Mouse (Mus musculus) embryonic facial prominence, embryonic 12.5 days (tissue): ENCODE results near the gene Atp5s. TPM values are rescaled to one million over a fixed set of nuclear protein-coding genes. Genes with fewer than 3 reads are reported as not detected.
A peak's percentile ranks its signal among the peaks of the same experiment; 100 is the strongest.

Source experiments
- ATAC-seq: fragments of 200-750 bp; cut with Nextera tagmentation; 2 replicates; pipeline ENCODE4 v1.8.0; 2017; ENCODE audit not compliant: insufficient number of reproducible peaks, insufficient read depth, low FRiP score, low TSS enrichment
- H3K27ac ChIP-seq: fragments of 300-500 bp; sonication (generic); 2 replicates; pipeline ENCODE4 v1.5.1; 2016; ENCODE audit warnings: mild to moderate bottlenecking
- H3K27me3 ChIP-seq: fragments of 300-500 bp; sonication (generic); 2 replicates; pipeline ENCODE4 v1.6.1; 2016; ENCODE audit warnings: mild to moderate bottlenecking, moderate library complexity
- H3K36me3 ChIP-seq: fragments of 300-500 bp; sonication (generic); 2 replicates; pipeline ENCODE4 v1.6.1; 2016; ENCODE audit warnings: mild to moderate bottlenecking
- H3K4me1 ChIP-seq: fragments of 300-500 bp; sonication (generic); 2 replicates; pipeline ENCODE4 v1.6.1; 2016
- H3K4me2 ChIP-seq: fragments of 300-500 bp; sonication (generic); replicated peaks from 2 replicates; pipeline ENCODE4 v1.6.1; 2016; ENCODE audit warnings: mild to moderate bottlenecking, moderate library complexity
- H3K4me3 ChIP-seq: fragments of 300-500 bp; sonication (generic); 2 replicates; pipeline ENCODE4 v1.5.1; 2016; ENCODE audit warnings: mild to moderate bottlenecking
- H3K9ac ChIP-seq: fragments of 300-500 bp; sonication (generic); 2 replicates; pipeline ENCODE4 v1.6.1; 2016; ENCODE audit warnings: mild to moderate bottlenecking, moderate library complexity
- H3K9me3 ChIP-seq: fragments of 300-500 bp; sonication (generic); 2 replicates; pipeline ENCODE4 v1.6.1; 2016; ENCODE audit warnings: mild to moderate bottlenecking, moderate library complexity
- WGBS: fragments of 180-500 bp; shearing (Covaris S2); methylation state at CpG from one replicate; pipeline ENCODE4 v1.1.7; 2016; 5-methylcytosine and 5-hydroxymethylcytosine counted together
- polyA plus RNA-seq: library from polyadenylated mRNA; unstranded; fragments of >200 nt; fragmentation: Nextera tagmentation; extraction: Ambion mirVana; gene quantifications from 2 replicates; pipeline ENCODE4 v1.2.1, GENCODE M21; 2016

Gene Atp5s
- polyA plus RNA-seq, 1 experiment from 2014 or later = 24.3 TPM

GRCm38 (mm10) chr12:69733923-69734322, 9.2 kb downstream of the Atp5s start:
- Histone ChIP-seq H3K9ac (no peak overlapping the region), H3K4me2 (no peak overlapping the region), H3K27ac (no peak overlapping the region), H3K4me1 (no peaks in the 10 kb centered on the region), H3K4me3 (no peak overlapping the region), H3K36me3 (no peaks in the 10 kb centered on the region), H3K9me3 (no peaks in the 10 kb centered on the region), H3K27me3 (no peaks in the 10 kb centered on the region)
- no peak for ATAC-seq
- WGBS = 80% methylated on average over 3 of the region's 3 CpGs

GRCm38 (mm10) chr12:69741965-69742364, 17.2 kb downstream of the Atp5s start:
- Histone ChIP-seq H3K4me2 (no peak overlapping the region), H3K4me3 (no peak overlapping the region), H3K9me3 (no peaks in the 10 kb centered on the region), H3K27ac (no peak overlapping the region), H3K9ac (no peak overlapping the region), H3K4me1 (no peaks in the 10 kb centered on the region), H3K27me3 (no peaks in the 10 kb centered on the region), H3K36me3 (no peaks in the 10 kb centered on the region)
- 60% methylated on average over 5 of the region's 5 CpGs for WGBS
- no peak for ATAC-seq

GRCm38 (mm10) chr12:69744138-69744537, 19.4 kb downstream of the Atp5s start:
- H3K27ac ChIP-seq = no peak overlapping the region
- no peaks in the 10 kb centered on the region for H3K27me3 ChIP-seq
- H3K9ac ChIP-seq = no peak overlapping the region
- no peak overlapping the region for H3K4me3 ChIP-seq
- no peaks in the 10 kb centered on the region for H3K4me1 ChIP-seq
- no peaks in the 10 kb centered on the region for H3K9me3 ChIP-seq
- H3K4me2 ChIP-seq = no peak overlapping the region
- no peaks in the 10 kb centered on the region for H3K36me3 ChIP-seq
- WGBS = 83% methylated on average over 5 of the region's 5 CpGs
- no peak for ATAC-seq

- no peak overlapping the region for H3K9ac ChIP-seq
- no peak for ATAC-seq
- no peak overlapping the region for H3K4me3 ChIP-seq
- H3K27ac ChIP-seq = no peak overlapping the region
- no peaks in the 10 kb centered on the region for H3K9me3 ChIP-seq
- no peaks in the 10 kb centered on the region for H3K36me3 ChIP-seq
- H3K27me3 ChIP-seq = no peaks in the 10 kb centered on the region
- H3K4me1 ChIP-seq = 0 out of 2 replicates have a peak, but pooled peaks cover 7% of the 10 kb centered on the region
- WGBS = 14% methylated on average over 10 of the region's 10 CpGs
- H3K4me2 ChIP-seq = no peak overlapping the region
Observed at GRCm38 (mm10) chr12:69751864-69752341, 27.2 kb downstream of the Atp5s start.

- Histone ChIP-seq H3K27me3 (no peaks in the 10 kb centered on the region), H3K27ac (no peak overlapping the region), H3K4me2 (no peak overlapping the region), H3K4me1 (peaks cover 16% of the 10 kb centered on the region; the same call in 1 of the 2 replicates), H3K9me3 (no peaks in the 10 kb centered on the region), H3K9ac (no peak overlapping the region), H3K36me3 (no peaks in the 10 kb centered on the region), H3K4me3 (no peak overlapping the region)
- WGBS = 75% methylated on average over 5 of the region's 5 CpGs
- no peak for ATAC-seq
Observed at GRCm38 (mm10) chr12:69753936-69754335, 29.2 kb downstream of the Atp5s start.

GRCm38 (mm10) chr12:69756015-69756414, 31.3 kb downstream of the Atp5s start:
- Histone ChIP-seq H3K27me3 (no peaks in the 10 kb centered on the region), H3K36me3 (no peaks in the 10 kb centered on the region), H3K4me3 (no peak overlapping the region), H3K9ac (no peak overlapping the region), H3K4me2 (no peak overlapping the region), H3K27ac (no peak overlapping the region), H3K9me3 (no peaks in the 10 kb centered on the region), H3K4me1 (peaks cover 18% of the 10 kb centered on the region; the same call in 1 of the 2 replicates)
- ATAC-seq = no peak
- WGBS = 77% methylated on average over 5 of the region's 5 CpGs

GRCm38 (mm10) chr12:69757418-69758141, 32.8 kb downstream of the Atp5s start:
- H3K9me3 ChIP-seq = no peaks in the 10 kb centered on the region
- WGBS = 18% methylated on average over 22 of the region's 22 CpGs
- H3K4me3 ChIP-seq = 0 out of 2 replicates have a peak overlapping the region, but pooled peaks have one; percentile 9
- H3K27me3 ChIP-seq = no peaks in the 10 kb centered on the region
- peaks cover 11% of the 10 kb centered on the region; the same call in 1 of the 2 replicates for H3K4me1 ChIP-seq
- peak overlapping the region; percentile 48 for H3K4me2 ChIP-seq
- no peak overlapping the region for H3K27ac ChIP-seq
- no peaks in the 10 kb centered on the region for H3K36me3 ChIP-seq
- no peak overlapping the region for H3K9ac ChIP-seq
- peak; percentile 61; the same call in 1 of the 2 replicates for ATAC-seq

GRCm38 (mm10) chr12:69758221-69759185, 33.8 kb downstream of the Atp5s start:
- Histone ChIP-seq H3K36me3 (no peaks in the 10 kb centered on the region), H3K9ac (no peak overlapping the region; the same call in 1 of the 2 replicates), H3K9me3 (no peaks in the 10 kb centered on the region), H3K4me1 (peaks cover 11% of the 10 kb centered on the region; the same call in 1 of the 2 replicates), H3K27ac (peak overlapping the region; percentile 75; the same call in 1 of the 2 replicates), H3K4me2 (peak overlapping the region; percentile 48), H3K4me3 (no peak overlapping the region), H3K27me3 (no peaks in the 10 kb centered on the region)
- ATAC-seq = 0 out of 2 replicates have a peak, but pooled peaks have one; percentile 48
- 8% methylated on average over 22 of the region's 22 CpGs for WGBS

GRCm38 (mm10) chr12:69759267-69759885, 34.6 kb downstream of the Atp5s start:
- no peaks in the 10 kb centered on the region for H3K9me3 ChIP-seq
- H3K4me3 ChIP-seq = no peak overlapping the region
- peaks cover 11% of the 10 kb centered on the region; the same call in 1 of the 2 replicates for H3K4me1 ChIP-seq
- H3K9ac ChIP-seq = no peak overlapping the region
- 48% methylated on average over 7 of the region's 7 CpGs for WGBS
- no peaks in the 10 kb centered on the region for H3K27me3 ChIP-seq
- peak overlapping the region; percentile 48; the same call in 1 of the 2 replicates for H3K4me2 ChIP-seq
- no peak for ATAC-seq
- H3K27ac ChIP-seq = peak overlapping the region; percentile 33; the same call in 1 of the 2 replicates
- H3K36me3 ChIP-seq = no peaks in the 10 kb centered on the region

GRCm38 (mm10) chr12:69760014-69760413, 35.3 kb downstream of the Atp5s start:
- H3K4me2 ChIP-seq = no peak overlapping the region
- H3K9ac ChIP-seq = no peak overlapping the region
- no peak for ATAC-seq
- H3K9me3 ChIP-seq = no peaks in the 10 kb centered on the region
- peaks cover 11% of the 10 kb centered on the region; the same call in 1 of the 2 replicates for H3K4me1 ChIP-seq
- H3K27ac ChIP-seq = peak overlapping the region; percentile 1; the same call in 1 of the 2 replicates
- no peaks in the 10 kb centered on the region for H3K36me3 ChIP-seq
- H3K4me3 ChIP-seq = no peak overlapping the region
- no peaks in the 10 kb centered on the region for H3K27me3 ChIP-seq
- WGBS = 60% methylated on average over 6 of the region's 6 CpGs
